Mouse (Mus musculus) liver, adult 10 weeks (tissue): ENCODE data around the gene Acan. TPM values are rescaled to one million over a fixed set of nuclear protein-coding genes. Genes with fewer than 3 reads are reported as not detected.

Source experiments
- polyA plus RNA-seq: library from polyadenylated mRNA; stranded (reverse); fragments of 350-450 nt; fragmentation: Illumina TruSeq; extraction: RNeasy Lipid Tissue Mini Kit (QIAGEN cat#74804); gene quantifications from one replicate; pipeline ENCODE4 v1.2.3, GENCODE M21; 2014; ENCODE audit warnings: low read depth, low replicate concordance

The Acan gene
- not detected for polyA plus RNA-seq

DNA sequence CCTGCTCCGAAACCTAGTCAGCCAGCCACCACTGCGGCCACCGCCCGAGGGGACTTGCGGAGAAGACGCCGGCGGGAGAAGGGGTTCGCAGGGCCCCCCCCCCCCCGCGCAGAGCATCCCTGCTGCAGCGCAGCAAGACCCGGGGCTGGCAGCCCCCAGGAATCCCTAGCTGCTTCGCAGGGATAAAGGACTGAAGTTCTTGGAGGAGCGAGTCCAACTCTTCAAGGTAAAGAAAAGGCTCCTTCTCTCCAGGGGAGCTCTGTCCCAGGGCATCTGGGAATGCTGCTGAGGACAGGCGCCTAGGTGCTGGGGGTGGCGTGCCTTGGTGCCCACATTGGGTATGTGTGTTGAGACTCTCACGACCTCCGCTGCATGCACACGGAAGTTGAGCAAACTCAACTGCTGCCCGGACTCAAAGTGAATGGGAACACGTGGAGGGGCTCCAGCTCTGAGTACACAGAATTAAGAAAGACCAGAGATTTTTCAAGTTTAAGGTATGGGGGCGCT is at the start of gene Acan:
Acan (plus strand) TSS at position 101 of the 507 bp plus-strand sequence.

DNA sequence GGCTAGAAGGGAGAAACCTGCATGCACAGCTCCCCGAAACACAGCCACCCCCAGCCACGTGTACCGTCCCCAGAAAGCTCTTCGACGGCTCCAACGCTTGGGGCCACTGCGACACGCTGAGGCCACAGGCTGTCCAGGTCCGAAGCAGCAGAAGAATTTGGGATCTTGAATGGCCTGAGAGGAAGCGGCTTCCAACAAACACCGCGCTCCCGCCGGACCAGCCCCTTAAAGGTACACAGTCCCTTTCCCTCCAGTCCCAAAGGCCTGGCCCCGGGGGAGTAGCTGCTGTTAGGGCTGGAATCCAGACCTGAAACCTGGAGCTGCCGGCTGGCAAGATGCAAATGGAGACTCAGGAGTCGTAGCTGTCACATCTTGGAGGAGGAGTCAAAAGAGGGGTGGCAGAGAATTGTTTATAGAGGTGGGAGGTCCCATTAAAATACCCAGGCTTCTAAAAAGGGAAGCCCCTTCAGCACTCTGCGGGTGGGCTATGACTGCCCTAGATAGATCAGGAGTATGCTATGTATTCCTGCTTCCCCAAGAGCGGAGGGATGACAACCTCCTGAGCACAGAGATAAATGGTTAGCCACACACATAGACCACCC is 77.7 kb downstream of the Acan start, which contains the start of gene Hapln3:
Hapln3 (minus strand) TSS at position 176 of the 602 bp plus-strand sequence.

DNA sequence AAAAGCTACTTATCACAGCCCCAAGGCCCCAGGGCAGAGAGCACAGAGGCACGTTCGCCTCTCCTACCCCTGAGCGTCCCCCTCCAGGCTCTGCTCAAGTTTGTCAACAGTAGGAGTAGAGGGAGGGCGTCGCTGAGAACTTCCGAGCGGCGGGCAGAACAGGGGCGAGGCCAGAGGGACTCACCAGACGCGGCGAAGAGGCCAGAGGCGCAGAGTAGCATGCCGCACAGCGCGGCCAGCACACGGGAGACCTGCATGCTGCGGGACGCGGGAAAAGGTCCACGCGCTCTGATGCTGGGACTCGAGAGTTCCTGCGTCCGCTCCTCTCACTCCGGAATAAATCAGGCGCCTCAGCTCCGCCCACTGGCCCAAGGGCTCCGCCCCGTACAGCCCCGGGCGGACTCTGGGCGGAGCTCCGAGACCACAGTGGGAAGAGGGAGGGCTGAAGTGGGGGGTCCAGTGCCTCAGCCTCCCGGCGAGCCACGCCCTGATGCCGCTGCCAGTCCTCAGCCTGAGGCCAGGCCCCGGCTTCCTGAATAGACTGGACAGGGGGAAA is 95.5 kb downstream of the Acan start, which contains the start of gene Mfge8:
Mfge8 (minus strand) TSS at position 350 of the 556 bp plus-strand sequence.

Other genes with a start within 250 kb of the Acan start
- gene Det1, start 206.2 kb upstream of the Acan start, polyA plus RNA-seq, result 3.5 TPM
- 5.1 TPM for gene Aen, start 157.6 kb upstream of the Acan start, polyA plus RNA-seq
- gene Isg20, start 140.1 kb upstream of the Acan start, polyA plus RNA-seq, result 1.2 TPM
- gene Hapln3, start 77.5 kb downstream of the Acan start, polyA plus RNA-seq, result not detected
- gene Mfge8, start 95.6 kb downstream of the Acan start, polyA plus RNA-seq, result 0.98 TPM
- 38.0 TPM for gene Abhd2, start 219.7 kb downstream of the Acan start, polyA plus RNA-seq